Mouse (Mus musculus) CH12.LX (cell line): Measurements from ENCODE around the gene Tmem115.

Experiments
- CTCF ChIP-seq, 2 experiments: IDR thresholded peaks in 1 of 2; conservative IDR thresholded peaks in 1 of 2; 2 replicates each; pipeline ENCODE4 v1.5.1; 2011 to 2012; ENCODE audit warnings: low read depth in 2 of 2, low read length in 2 of 2, improper control_type of control experiment in 1 of 2, inconsistent platforms in 1 of 2, mild to moderate bottlenecking in 1 of 2, moderate library complexity in 1 of 2
- HCFC1 ChIP-seq: IDR thresholded peaks from 2 replicates; pipeline ENCODE4 v1.6.1; 2012; ENCODE audit warnings: low read depth, mild to moderate bottlenecking, inconsistent platforms, low read length, improper control_type of control experiment

DNA sequence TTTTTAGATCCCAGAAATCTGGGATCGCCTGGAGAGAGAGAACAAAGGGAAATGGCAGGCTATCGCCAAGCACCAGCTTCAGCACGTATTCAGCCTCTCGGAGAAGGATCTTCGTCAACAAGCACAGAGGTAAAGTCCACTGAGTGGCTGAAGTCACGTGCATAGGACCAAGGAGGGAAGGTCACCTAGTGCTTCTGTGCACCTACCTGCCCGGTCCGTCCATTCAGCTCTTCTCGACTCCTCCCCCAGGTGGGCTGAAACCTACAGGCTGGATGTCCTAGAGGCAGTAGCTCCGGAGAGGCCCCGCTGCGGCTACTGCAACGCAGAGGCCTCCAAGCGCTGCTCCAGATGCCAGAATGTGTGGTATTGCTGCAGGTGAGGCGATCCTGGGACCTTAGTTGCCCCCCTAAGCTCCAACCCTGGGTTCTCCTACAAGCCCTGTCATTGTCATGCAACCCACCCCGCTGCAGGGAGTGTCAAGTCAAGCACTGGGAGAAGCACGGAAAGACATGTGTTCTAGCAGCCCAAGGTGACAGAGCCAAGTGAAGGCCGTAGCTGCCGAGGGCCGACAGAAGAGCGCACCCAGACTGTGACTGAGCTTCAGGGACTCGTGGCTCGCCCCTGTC, 16.9 kb downstream of the Tmem115 start:
- TF ChIP-seq CTCF (conservative IDR thresholded peaks at IDR 0.05 in 1 of 2, IDR thresholded peaks at IDR 0.05 in 1 of 2; ENCODE audit: low read depth in 2 of 2, low read length in 2 of 2), result no peak
- no peak for TF ChIP-seq HCFC1
